Mouse (Mus musculus): ENCODE data around the gene Pak3.

GRCm38 (mm10) chrX:143580458-143580959 is 62.1 kb downstream of the Pak3 start:
- TF ChIP-seq CTCF (IDR thresholded peaks at IDR 0.05; ENCODE audit: control insufficient read depth, insufficient read depth, insufficient replicate concordance, low read depth, low read length) = no peak
- no peak for TF ChIP-seq POLR2A (IDR thresholded peaks at IDR 0.05; ENCODE audit: control insufficient read depth, low read depth, low read length)

Data from testis, adult 2 months (tissue).